Mouse (Mus musculus): ENCODE measurements around the gene Car12.
A peak's percentile ranks its signal among the peaks of the same experiment; 100 is the strongest.
"Not testable (repeated sequence)": the region's sequence is repeated elsewhere in the genome, so short reads cannot be mapped to it uniquely, and the experiment has no call there.

Car12 gene

DNA sequence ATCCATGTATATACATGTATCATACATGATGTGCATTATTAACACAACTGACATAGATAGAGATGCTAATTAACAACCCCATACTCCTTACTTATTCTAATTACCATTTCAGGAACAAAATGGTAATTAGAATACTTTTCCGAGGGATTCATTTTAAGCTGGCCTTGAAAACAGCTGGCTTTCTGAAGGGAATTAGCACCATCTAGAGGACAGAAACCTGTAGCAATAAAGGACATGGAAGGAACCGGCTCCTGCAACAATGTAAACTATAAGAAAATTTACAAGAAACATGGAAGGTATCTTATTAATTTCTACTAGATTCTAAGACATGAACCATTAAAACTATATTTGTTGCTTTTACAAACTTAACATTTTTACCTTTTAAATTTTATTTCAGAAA, 74.3 kb downstream of the Car12 start:
- no peak for DNase-seq

DNA sequence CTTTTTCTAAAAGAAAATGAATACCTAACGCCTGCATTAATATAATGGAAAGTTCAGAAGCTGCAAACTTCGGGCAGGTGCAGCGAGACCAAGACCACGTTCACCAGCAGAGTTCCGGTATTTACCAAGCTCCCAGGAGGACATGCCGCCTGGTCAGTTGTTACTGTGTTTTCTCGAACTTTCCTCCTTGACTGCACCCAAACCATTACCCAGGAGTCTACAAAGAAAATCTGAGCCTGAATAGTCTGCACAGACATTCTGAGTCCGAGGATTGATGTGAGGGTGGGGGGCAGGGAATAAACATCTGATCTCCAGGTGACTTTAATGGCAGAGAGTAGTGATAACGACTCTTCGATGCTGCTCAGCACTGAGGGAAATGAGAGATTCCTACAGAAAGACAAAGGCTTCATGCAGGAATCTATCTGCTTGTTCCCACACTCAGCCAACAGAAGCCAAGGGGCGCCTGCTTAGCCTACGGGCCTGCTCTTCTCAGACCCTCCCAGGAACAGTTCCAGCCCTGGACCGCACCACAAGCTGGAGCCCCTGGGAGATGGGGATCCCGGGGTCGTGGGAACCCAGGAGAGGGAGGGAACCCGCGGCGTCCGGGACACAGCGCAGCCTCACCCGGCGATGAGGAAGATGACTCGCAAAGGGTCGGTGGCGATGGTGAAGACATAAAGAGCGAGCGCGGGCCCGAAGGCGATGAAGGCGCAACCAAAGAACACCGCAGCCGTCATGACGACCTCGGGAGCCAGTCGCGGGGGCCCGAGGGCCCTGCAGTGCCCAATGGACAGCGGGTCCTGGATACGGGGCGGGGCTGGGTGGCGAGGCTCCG, 81.4 kb downstream of the Car12 start:
- peak; percentile 32 for DNase-seq

DNA sequence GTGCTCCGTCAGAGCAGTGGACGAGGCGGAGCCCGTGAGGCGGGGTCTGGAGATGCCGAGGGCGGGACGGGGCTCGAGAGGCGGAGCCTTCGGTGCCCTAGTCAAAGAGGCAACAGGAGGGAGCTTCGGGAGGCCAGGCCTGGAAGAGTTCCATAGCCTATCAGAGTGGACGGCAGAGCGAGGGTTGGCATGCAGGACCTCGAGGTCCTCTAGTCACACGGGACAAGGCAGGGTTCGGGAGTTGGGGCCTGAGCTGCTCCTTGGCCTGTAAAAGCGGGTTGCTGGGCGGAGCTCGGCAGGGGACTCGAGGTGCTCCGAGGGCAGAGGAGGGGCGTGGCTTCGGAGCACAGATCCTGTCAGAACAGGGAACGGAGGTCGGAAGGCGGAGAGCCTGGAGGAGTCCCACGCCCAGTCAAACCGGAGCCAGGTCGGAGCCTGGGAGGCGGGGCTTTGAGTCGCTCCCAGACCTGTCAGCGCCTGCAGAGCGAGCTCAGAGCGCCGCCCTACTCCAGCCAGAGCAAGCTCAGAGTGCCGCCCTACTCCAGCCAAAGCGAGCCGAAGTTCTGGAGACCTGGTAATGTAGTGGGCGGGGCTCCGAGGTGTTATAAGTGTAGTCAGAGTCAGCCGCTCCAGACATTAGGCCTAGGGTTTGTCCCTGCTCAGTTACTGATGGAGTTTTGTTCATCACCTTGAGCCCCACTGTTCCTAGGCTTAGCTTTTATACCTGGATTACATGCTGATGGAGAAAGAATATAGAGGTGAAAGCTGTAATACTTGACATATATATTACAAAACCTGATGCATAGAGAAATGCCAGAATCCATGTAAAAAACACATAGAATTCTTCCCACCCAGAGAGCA, 82.2 kb downstream of the Car12 start, which contains the start of gene Aph1b:
Gene Aph1b, minus strand, starts transcription at position 27 of the 861 bp plus-strand sequence.
- peak; percentile 99 for DNase-seq

DNA sequence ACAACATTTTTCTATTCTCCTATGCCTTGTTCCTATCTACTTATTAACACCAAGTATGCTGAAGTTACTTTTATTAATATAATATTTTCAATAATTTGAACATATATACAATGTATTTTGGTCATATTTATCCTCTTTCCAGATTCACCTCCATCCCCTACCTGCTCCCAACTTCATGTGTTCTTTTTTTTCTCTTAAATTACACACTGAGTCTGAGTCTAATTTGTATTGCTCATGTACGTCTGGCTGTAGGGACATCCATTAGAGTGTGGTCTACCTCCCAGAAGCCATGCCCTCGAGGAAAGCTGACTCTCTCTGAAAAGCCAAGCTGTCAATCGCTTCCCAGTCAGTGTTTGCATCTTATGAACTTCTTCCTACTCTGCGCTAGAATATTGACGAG, 83.3 kb downstream of the Car12 start, which contains the start of gene Gm10647:
Gene Gm10647, plus strand, starts transcription at position 301 of the 400 bp plus-strand sequence.
- DNase-seq: peak; percentile 20

DNA sequence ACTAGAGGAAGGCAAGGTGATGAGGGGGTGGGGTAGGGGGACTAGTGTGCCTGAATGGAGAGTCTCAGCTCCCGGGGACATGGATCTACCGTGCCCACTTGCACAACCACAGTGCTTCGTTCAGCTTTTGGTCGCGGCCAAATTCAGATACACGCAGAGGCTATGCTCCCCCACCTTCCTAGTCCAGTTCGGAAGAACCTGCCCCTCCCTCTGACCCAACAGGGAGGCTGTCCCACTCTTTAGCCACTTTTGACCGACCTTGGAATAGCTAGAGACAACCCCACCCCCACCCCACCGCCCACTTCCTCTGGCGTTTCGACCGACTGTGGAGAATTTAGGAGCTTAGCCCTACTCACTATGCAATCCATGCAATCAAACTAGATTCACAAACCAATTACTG, 88.5 kb downstream of the Car12 start:
- no peak for DNase-seq

DNA sequence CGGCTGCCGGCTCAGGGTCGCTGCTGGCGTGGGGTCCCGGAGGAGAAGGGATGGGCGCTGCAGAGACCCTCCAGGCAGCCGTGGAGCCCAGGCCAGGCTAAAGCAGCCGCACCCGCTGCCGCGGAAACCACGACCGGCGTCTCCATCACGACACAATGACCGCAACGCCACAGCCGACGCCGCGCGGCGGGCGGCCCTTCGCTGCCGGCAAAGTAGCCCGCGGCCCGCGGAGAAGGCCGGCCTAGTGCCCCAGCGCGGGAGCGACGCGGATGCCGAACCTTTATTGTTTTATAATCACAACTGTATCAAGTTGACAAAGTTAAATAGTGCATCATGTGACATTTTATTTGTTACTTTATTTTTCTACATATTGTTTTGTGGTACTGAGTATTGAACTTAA, 92.5 kb downstream of the Car12 start:
- DNase-seq: not testable (repeated sequence)

DNA sequence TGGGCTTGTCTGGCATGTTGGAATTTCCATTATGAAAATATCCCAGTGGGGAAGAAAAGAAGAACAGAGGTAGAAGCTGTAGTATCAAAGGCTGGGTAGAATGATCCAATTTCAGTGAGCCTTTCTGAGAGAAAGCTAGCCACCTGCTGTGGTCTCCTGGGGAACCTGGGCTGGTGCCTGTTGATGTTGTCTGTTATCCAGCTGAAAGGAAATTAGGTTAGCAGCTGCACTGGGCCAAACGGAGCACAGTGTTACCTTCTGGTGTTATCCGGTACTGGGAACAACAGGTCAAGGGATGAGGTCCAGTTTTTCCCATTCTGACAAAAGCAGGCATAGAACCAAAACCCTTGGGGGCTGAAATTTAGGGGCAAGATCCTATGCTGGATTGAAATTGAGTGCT, 99.9 kb downstream of the Car12 start:
- DNase-seq: no peak

All from cerebellum, adult 9-11 months (tissue).